Mouse (Mus musculus): ENCODE measurements around the gene Myo15b.

Gene Myo15b

DNA sequence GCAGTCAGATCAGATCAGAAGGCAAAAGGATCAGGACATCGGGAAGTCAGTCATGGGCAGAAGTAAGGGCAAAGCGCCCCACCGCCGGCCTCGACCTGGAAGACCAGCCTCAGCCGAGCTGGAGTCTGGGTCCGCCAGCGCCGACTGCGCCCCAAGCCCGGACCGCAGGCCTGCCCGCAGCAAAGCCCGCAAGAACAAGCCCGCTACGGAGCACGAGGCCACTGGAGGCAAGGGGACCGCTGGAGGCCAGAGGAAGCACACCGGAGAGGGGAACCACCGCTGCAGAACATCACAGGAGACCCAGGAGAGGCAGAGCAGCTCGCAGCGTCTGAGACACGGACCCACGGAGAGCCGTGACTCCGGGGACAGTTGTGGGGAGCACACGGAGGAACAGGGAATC is at the start of gene Myo15b:
TSS of gene Myo15b (plus strand) at position 53 of the 400 bp plus-strand sequence.
- TF ChIP-seq GATA4 (IDR thresholded peaks at IDR 0.05; ENCODE audit: insufficient replicate concordance, low read length): no peak

DNA sequence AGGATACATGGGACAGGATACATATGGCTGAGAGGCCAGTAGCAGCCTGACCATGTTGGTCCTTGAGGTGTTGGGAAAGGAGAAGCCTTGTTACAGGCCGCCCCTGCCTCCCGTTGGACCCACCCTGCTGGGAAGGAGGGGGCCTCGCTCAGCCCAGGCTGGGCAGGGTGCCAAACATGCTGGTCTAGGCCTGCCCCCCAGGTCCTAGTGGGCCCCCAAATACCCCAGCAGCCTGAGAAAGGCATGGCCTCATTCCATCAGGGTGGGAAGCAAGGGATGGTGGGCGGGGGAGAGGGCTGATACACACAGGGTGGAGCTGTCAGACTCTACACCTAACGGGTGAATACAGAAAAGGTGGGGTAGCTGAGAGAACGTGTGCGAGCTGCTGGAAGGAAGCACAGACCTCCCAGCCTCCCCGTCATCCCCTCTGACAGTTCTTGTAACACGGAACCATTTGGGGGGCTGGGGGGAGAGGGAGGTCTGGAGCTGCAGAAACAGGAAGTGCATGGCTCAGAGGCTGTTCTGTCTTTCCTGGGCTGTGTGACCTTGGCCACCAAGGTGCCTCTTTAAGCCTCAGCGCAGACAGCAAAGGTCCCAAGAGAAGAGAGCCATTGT is 49.4 kb upstream of the Myo15b start:
- TF ChIP-seq GATA4 (IDR thresholded peaks at IDR 0.05; ENCODE audit: insufficient replicate concordance, low read length): no peak

- peak; percentile 39; the same call in 1 of the 2 replicates for TF ChIP-seq GATA4 (IDR thresholded peaks at IDR 0.05; ENCODE audit: insufficient replicate concordance, low read length)
Measured at GRCm38 (mm10) chr11:115809311-115809781, 48.9 kb upstream of the Myo15b start.

- no peak for TF ChIP-seq GATA4 (IDR thresholded peaks at IDR 0.05; ENCODE audit: insufficient replicate concordance, low read length)
Measured at GRCm38 (mm10) chr11:115810377-115810776, 47.8 kb upstream of the Myo15b start.

- TF ChIP-seq GATA4 (IDR thresholded peaks at IDR 0.05; ENCODE audit: insufficient replicate concordance, low read length): no peak
Measured at GRCm38 (mm10) chr11:115811381-115812093, 46.7 kb upstream of the Myo15b start.

DNA sequence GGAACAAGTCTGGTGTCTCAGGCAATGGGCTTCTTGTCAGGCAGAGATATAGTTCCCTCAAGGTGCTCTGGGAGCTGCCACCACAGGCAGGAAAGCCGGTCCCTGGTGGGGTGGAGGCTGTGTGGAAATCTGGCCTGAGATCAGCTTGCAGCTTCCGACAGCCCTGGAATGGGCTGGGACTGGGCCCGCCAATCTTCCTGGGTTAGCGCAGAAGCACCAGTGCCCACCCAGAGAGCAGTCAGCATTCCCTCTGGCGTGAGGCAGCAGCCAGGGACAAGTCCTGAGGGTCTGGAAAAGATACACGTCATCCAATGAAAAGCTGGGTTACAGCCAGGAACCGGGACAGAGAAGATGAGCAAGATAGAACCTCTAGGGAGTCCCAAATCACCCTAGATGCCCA is 46.1 kb upstream of the Myo15b start:
- TF ChIP-seq GATA4 (IDR thresholded peaks at IDR 0.05; ENCODE audit: insufficient replicate concordance, low read length): no peak

DNA sequence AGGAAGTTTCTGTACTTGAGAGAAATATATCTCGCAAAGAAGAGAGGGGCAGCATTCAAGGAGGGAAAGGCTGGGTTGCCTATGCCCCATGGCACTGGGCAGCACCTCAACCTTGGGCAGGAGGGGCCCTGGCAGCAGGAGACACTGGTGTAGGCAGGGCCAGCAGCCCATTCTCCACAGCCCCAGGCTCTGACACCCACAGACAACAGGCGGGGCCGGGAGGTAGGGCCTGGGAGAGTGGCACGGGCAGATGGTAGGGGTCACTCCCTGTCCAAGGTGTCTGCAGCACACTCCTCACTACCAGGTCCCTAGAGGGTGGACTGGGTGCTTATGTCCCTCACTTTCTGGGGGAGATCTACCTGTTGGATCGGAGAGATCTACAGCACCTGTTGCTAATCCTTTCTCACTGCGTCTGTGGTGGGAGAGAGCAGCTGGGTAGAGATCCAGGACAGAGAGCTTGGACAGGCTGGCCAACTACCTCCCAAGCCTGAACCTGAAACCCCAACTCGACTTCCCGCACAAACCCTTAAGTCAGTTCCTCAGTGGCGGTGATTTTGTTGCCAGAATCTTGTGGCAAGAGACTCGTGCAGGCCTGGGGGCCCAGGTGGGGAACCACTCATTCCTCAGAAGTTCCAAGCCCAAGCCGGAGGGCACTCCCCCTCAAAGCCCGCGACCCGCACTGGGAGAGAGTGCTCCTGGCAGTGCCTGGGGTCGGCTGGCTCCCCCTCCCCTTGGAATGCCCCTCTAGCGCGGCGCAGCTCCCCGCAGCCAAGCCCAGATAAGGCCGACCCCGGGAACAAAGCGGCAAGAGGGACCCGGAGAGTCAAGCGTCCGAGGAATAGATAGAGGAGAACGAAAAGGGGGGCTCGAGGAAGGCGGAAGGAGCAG is 45.4 kb upstream of the Myo15b start:
- no peak for TF ChIP-seq GATA4 (IDR thresholded peaks at IDR 0.05; ENCODE audit: insufficient replicate concordance, low read length)

DNA sequence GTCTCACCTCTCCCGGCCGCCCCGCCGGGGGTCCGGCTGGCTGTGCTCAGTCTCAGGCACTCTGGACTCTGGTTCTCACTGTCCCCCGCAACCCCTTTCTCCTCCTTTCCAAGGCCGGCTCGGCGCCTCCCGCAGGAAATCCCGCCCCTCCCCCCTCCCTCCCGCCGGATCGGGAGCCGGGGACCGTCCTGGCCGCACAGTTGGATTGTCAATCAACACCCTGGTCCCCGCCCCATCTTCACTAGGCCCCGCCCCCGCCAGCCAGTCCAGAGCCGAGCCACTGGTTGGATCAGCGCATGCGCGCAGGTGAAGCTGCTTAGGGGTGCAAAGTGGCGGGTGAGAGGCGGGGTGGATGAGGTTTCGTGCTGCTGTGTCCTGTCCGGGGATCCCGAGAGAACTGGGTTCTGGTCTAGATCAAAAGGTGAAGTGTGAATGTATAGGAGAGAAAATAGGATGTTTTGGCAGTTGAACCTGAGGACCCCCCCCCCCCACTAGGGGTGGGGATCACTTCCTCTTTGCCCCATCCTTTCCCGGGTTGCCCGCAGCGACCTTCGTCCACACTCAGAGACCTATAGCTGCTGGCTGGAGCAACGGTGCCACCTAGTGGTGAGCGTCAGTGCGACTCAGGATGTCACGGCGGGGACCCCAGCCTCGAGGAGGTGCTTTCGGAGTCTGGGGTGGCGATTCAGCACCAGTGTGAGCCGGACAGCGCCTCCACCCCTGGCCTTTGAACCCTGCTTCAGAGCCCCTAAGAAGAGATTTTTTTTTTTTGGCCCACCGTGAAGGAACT is 44.5 kb upstream of the Myo15b start, which contains the start of gene Caskin2:
TSS of gene Caskin2 (minus strand) at position 133 of the 790 bp plus-strand sequence.
- peak; percentile 2; the same call in 1 of the 2 replicates for TF ChIP-seq GATA4 (IDR thresholded peaks at IDR 0.05; ENCODE audit: insufficient replicate concordance, low read length)

DNA sequence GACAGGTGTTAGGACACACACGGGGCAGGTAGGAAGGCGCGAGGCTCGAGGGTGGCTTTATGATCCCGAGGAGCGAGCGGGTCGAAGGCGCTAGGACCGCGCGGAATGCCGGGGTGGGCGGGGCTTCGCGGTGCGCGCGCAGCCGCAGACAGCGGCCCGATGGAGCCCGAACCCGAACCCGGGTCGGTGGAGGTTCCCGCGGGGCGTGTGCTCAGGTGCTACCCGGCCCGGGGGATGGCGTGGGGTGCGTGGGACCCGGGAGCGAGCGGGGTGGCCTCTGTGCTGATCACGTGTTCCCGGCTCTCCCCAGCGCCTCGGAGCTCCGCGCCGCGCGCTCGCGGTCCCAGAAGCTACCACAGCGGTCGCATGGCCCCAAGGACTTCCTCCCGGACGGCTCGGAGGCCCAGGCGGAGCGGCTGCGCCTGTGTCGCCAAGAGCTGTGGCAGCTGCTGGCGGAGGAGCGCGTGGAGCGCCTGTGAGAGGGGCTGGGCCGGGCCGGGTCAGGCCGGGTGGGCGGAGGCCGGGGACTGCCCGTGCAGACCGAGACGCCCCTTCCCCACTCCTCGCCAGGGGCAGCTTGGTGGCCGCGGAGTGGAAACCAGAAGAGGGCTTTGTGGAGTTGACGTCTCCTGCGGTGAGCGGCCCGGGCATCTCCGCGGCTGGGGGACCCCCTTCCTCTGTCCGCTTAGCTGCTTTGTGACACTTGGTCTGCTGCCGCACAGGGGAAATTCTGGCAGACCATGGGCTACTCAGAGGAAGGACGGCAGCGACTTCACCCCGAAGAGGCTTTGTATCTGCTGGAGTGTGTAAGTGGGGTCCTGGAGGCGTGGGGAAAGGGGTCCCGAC is 43.4 kb upstream of the Myo15b start, which contains the start of gene Tsen54:
TSS of gene Tsen54 (plus strand) at position 120 of the 846 bp plus-strand sequence.
- TF ChIP-seq GATA4 (IDR thresholded peaks at IDR 0.05; ENCODE audit: insufficient replicate concordance, low read length): no peak

DNA sequence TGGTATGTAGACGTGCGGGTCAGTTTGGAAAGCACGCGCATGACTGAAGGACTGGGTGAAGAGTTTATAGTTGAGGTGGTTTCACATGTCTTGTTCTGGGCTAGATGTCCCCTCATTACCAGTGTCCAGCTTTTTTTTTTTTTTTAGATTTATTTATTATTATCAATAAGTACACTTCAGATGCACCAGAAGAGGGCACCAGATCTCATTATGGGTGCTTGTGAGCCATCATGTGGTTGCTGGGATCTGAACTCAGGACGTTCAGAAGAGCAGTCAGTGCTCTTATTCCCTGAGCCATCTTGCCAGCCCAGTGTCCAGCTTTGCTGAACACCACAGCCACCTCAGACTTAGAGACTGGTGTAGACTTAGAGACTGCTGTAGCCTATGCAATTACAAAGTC is 40.9 kb upstream of the Myo15b start:
- no peak for TF ChIP-seq GATA4 (IDR thresholded peaks at IDR 0.05; ENCODE audit: insufficient replicate concordance, low read length)

GRCm38 (mm10) chr11:115819915-115820623 is 38.1 kb upstream of the Myo15b start:
- TF ChIP-seq GATA4 (IDR thresholded peaks at IDR 0.05; ENCODE audit: insufficient replicate concordance, low read length): no peak

DNA sequence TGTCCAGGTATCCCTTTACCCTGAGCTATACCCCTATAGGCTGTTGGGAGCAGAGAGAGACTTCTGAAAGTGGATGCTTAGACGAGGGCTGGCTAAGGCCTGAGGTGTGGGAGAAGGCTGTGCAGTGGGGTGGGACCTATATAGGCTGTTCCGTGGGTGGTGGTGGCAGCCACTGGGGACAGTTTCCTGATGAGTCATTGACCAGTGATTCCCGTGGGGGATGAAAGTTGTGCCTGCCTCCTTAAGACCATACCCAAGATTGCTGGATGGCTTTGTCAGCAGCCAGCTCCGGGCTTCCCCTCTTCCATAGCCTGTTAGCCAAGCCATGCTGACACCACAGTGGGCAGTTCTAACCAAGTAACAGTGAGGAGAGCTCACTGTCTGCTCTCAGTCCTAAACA is 37.2 kb upstream of the Myo15b start:
- TF ChIP-seq GATA4 (IDR thresholded peaks at IDR 0.05; ENCODE audit: insufficient replicate concordance, low read length): no peak

Measured in liver, adult (tissue).